Mouse (Mus musculus) hindbrain, embryonic 15.5 days (tissue): ENCODE measurements at regions not wholly inside any gene's neighbourhood (a gene's known extent, or its start where the extent isn't known, plus 50 kb on each side); places are given as distances from the start of the nearest gene placed in this dataset.

Experiments
- ATAC-seq: fragments of 200-750 bp; cut with Nextera tagmentation; 2 replicates; pipeline ENCODE4 v1.8.0; 2017; ENCODE audit warnings: low read depth, moderate number of reproducible peaks, moderate TSS enrichment; ENCODE audit not compliant: low FRiP score
- H3K27ac ChIP-seq: fragments of 300-500 bp; sonication (generic); replicated peaks from 2 replicates; pipeline ENCODE4 v1.5.1; 2015; ENCODE audit warnings: mild to moderate bottlenecking, inconsistent platforms
- H3K27me3 ChIP-seq: fragments of 300-500 bp; sonication (generic); 2 replicates; pipeline ENCODE4 v1.6.1; 2015; ENCODE audit warnings: control low read depth, inconsistent platforms
- H3K36me3 ChIP-seq: fragments of 300-500 bp; sonication (generic); 2 replicates; pipeline ENCODE4 v1.6.1; 2015; ENCODE audit warnings: control low read depth, inconsistent platforms
- H3K4me1 ChIP-seq: fragments of 300-500 bp; sonication (generic); replicated peaks from 2 replicates; pipeline ENCODE4 v1.6.1; 2015; ENCODE audit warnings: control low read depth, inconsistent platforms
- H3K4me2 ChIP-seq: fragments of 300-500 bp; sonication (generic); 2 replicates; pipeline ENCODE4 v1.6.1; 2015; ENCODE audit warnings: moderate library complexity, mild to moderate bottlenecking, inconsistent platforms
- H3K4me3 ChIP-seq: fragments of 300-500 bp; sonication (generic); 2 replicates; pipeline ENCODE4 v1.5.1; 2015; ENCODE audit warnings: mild to moderate bottlenecking, inconsistent platforms
- H3K9ac ChIP-seq: fragments of 300-500 bp; sonication (generic); 2 replicates; pipeline ENCODE4 v1.6.1; 2015; ENCODE audit warnings: inconsistent platforms
- H3K9me3 ChIP-seq: fragments of 300-500 bp; sonication (generic); 2 replicates; pipeline ENCODE4 v1.6.1; 2016; ENCODE audit warnings: control low read depth, inconsistent platforms
- WGBS: fragments of 180-500 bp; shearing (Covaris S2); methylation state at CpG from one replicate; pipeline ENCODE4 v1.1.7; 2015; 5-methylcytosine and 5-hydroxymethylcytosine counted together

- ATAC-seq, result no peak
- H3K4me2 ChIP-seq, result no peak overlapping the region
- 22% methylated on average over 9 of the region's 9 CpGs for WGBS
- no peak overlapping the region for H3K27ac ChIP-seq
- no peak overlapping the region for H3K9ac ChIP-seq
- H3K4me3 ChIP-seq, result no peak overlapping the region
- no peaks in the 10 kb centered on the region for H3K9me3 ChIP-seq
- H3K36me3 ChIP-seq, result no peaks in the 10 kb centered on the region
- no peaks in the 10 kb centered on the region for H3K4me1 ChIP-seq
- no peaks in the 10 kb centered on the region for H3K27me3 ChIP-seq
These were observed 381.0 kb upstream of the Klf12 start for GRCm38 (mm10) chr14:100665361-100665955.

GRCm38 (mm10) chr14:100664180-100664579 lies 379.7 kb upstream of the Klf12 start:
- H3K27ac ChIP-seq, result no peak overlapping the region
- no peak overlapping the region for H3K9ac ChIP-seq
- no peaks in the 10 kb centered on the region for H3K4me1 ChIP-seq
- H3K9me3 ChIP-seq, result no peaks in the 10 kb centered on the region
- 77% methylated on average over 3 of the region's 3 CpGs for WGBS
- H3K4me3 ChIP-seq, result no peak overlapping the region
- H3K27me3 ChIP-seq, result no peaks in the 10 kb centered on the region
- ATAC-seq, result no peak
- H3K4me2 ChIP-seq, result no peak overlapping the region
- H3K36me3 ChIP-seq, result no peaks in the 10 kb centered on the region

DNA sequence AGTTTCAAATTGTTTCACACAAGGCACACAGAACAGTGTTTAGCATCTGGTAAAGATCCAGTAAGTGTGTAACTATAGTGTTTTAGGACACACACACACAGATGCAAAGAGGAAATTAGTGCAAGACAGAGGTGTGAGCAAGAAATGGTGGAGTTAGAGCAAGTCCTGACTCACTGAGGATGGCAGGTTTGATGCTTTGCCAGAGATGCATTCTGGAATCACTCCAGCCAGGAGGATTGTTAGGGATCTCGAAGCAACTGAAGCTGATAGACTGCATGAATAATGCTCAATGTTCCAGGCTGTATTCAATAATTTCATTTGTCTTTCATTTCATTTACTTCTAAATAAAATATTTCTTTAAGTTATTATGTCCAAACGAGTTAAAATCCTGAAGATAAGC lies 357.6 kb upstream of the Klf12 start:
- 65% methylated on average over 2 of the region's 2 CpGs for WGBS
- H3K27me3 ChIP-seq, result no peaks in the 10 kb centered on the region
- ATAC-seq, result no peak

GRCm38 (mm10) chr14:100634521-100634920 lies 350.0 kb upstream of the Klf12 start:
- no peaks in the 10 kb centered on the region for H3K9me3 ChIP-seq
- ATAC-seq, result no peak
- WGBS, result 68% methylated on average over 6 of the region's 6 CpGs
- H3K27ac ChIP-seq, result no peak overlapping the region
- no peak overlapping the region for H3K4me2 ChIP-seq
- no peaks in the 10 kb centered on the region for H3K36me3 ChIP-seq
- no peaks in the 10 kb centered on the region for H3K27me3 ChIP-seq
- no peak overlapping the region for H3K4me3 ChIP-seq
- H3K4me1 ChIP-seq, result no peaks in the 10 kb centered on the region
- no peak overlapping the region for H3K9ac ChIP-seq

More for the DNA sequence above, 357.6 kb upstream of the Klf12 start:
- no peak overlapping the region for H3K4me3 ChIP-seq
- no peaks in the 10 kb centered on the region for H3K36me3 ChIP-seq
- H3K9ac ChIP-seq, result no peak overlapping the region
- no peak overlapping the region for H3K27ac ChIP-seq
- no peaks in the 10 kb centered on the region for H3K4me1 ChIP-seq
- no peak overlapping the region for H3K4me2 ChIP-seq
- no peaks in the 10 kb centered on the region for H3K9me3 ChIP-seq

DNA sequence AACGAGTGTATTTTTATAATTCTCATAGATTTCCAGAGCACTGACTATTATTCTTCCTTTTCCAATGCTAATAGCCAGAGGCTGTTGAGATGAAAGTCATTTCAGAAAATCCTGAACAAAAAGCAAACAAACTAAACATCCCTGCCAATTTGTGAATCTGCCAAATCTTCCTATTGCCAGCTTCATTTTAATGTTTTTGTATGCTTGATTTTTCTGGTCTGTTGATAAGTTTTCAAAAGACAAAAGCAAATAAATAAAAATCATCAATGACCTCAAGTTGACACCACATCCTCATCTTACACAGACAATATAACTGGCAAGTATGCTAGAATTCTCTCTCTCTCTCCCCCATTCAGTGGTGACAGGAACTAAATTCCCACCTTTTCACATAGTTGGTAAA lies 347.2 kb upstream of the Klf12 start:
- no peak overlapping the region for H3K27ac ChIP-seq
- no peak overlapping the region for H3K4me3 ChIP-seq
- no peaks in the 10 kb centered on the region for H3K36me3 ChIP-seq
- ATAC-seq, result no peak
- WGBS, result 57% methylated on average over 1 of the region's 1 CpGs
- no peak overlapping the region for H3K4me2 ChIP-seq
- H3K4me1 ChIP-seq, result no peaks in the 10 kb centered on the region
- H3K9me3 ChIP-seq, result no peaks in the 10 kb centered on the region
- no peaks in the 10 kb centered on the region for H3K27me3 ChIP-seq
- H3K9ac ChIP-seq, result no peak overlapping the region

GRCm38 (mm10) chr14:100630197-100630596 lies 345.7 kb upstream of the Klf12 start:
- H3K4me3 ChIP-seq, result no peak overlapping the region
- no peak for ATAC-seq
- WGBS, result 74% methylated on average over 6 of the region's 6 CpGs
- no peaks in the 10 kb centered on the region for H3K9me3 ChIP-seq
- H3K27me3 ChIP-seq, result no peaks in the 10 kb centered on the region
- no peak overlapping the region for H3K27ac ChIP-seq
- H3K9ac ChIP-seq, result no peak overlapping the region
- no peak overlapping the region for H3K4me2 ChIP-seq
- H3K36me3 ChIP-seq, result no peaks in the 10 kb centered on the region
- H3K4me1 ChIP-seq, result no peaks in the 10 kb centered on the region

DNA sequence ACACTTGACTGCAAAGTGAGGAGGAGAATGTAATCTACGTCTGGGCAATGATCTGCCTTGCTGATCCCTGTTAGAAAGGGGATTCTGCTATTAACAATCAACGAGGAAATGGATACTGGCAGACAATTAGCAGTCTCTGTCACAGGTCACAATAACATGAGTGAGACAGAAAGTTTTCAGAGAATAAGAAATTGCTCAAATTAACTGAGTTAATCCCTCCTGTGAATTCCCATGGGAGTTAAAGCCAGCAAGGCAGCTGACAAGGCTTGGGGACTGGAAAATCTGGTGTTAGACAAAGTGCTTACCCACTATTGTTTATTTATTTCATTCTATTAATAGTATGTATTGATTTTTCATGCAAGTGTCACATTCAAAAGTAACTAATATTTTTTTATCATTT lies 343.0 kb upstream of the Klf12 start:
- H3K4me3 ChIP-seq, result no peak overlapping the region
- ATAC-seq, result no peak
- WGBS, result 36% methylated on average over 2 of the region's 2 CpGs

DNA sequence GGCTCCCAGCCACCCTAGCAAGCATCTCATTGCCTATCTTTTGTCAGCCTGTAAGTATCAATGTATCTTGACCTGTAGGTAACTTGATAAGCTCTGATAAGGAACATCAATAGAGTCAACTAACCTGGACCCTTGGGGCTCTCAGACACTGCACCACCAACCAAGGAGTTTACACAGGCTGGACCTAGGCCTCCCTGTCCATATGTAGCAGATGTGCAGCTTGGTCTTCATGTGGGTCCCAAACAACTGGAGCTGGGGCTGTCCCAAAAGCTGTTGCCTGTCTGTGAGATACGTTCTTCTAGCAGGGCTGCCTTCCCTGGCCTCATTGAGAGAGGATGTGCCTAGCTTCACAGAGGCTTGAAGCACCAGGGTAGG lies 335.2 kb upstream of the Klf12 start:
- Histone ChIP-seq H3K27me3 (no peaks in the 10 kb centered on the region), H3K27ac (0 out of 2 replicates have a peak overlapping the region, but pooled peaks have one; percentile 30), H3K4me3 (no peak overlapping the region), H3K4me1 (peaks cover 8% of the 10 kb centered on the region; the same call in 1 of the 2 replicates), H3K9ac (no peak overlapping the region), H3K4me2 (no peak overlapping the region), H3K9me3 (no peaks in the 10 kb centered on the region), H3K36me3 (no peaks in the 10 kb centered on the region)
- peak; percentile 38 for ATAC-seq
- WGBS, result 67% methylated on average over 1 of the region's 1 CpGs

More for the DNA sequence above, 343.0 kb upstream of the Klf12 start:
- Histone ChIP-seq H3K27ac (no peak overlapping the region), H3K4me2 (no peak overlapping the region), H3K27me3 (no peaks in the 10 kb centered on the region), H3K9ac (no peak overlapping the region), H3K36me3 (no peaks in the 10 kb centered on the region), H3K9me3 (no peaks in the 10 kb centered on the region), H3K4me1 (no peaks in the 10 kb centered on the region)

- peaks cover 8% of the 10 kb centered on the region; the same call in 1 of the 2 replicates for H3K4me1 ChIP-seq
- no peaks in the 10 kb centered on the region for H3K36me3 ChIP-seq
- WGBS, result 48% methylated on average over 12 of the region's 12 CpGs
- H3K4me2 ChIP-seq, result no peak overlapping the region
- no peaks in the 10 kb centered on the region for H3K9me3 ChIP-seq
- H3K4me3 ChIP-seq, result no peak overlapping the region
- H3K27me3 ChIP-seq, result no peaks in the 10 kb centered on the region
- ATAC-seq, result peak; percentile 23; the same call in 1 of the 2 replicates
- no peak overlapping the region for H3K9ac ChIP-seq
- peak overlapping the region; percentile 30; the same call in 1 of the 2 replicates for H3K27ac ChIP-seq
These were observed 334.5 kb upstream of the Klf12 start for GRCm38 (mm10) chr14:100618793-100619655.

- no peak for ATAC-seq
- H3K27ac ChIP-seq, result no peak overlapping the region
- H3K27me3 ChIP-seq, result no peaks in the 10 kb centered on the region
- no peaks in the 10 kb centered on the region for H3K36me3 ChIP-seq
- H3K4me2 ChIP-seq, result no peak overlapping the region
- WGBS, result 92% methylated on average over 1 of the region's 1 CpGs
- no peaks in the 10 kb centered on the region for H3K9me3 ChIP-seq
- H3K9ac ChIP-seq, result no peak overlapping the region
- H3K4me1 ChIP-seq, result no peaks in the 10 kb centered on the region
- H3K4me3 ChIP-seq, result no peak overlapping the region
These were observed 325.7 kb upstream of the Klf12 start for GRCm38 (mm10) chr14:100610017-100610760.

- 80% methylated on average over 4 of the region's 4 CpGs for WGBS
- Histone ChIP-seq H3K9ac (no peak overlapping the region), H3K27ac (no peak overlapping the region), H3K36me3 (no peaks in the 10 kb centered on the region), H3K4me3 (no peak overlapping the region), H3K9me3 (no peaks in the 10 kb centered on the region), H3K27me3 (no peaks in the 10 kb centered on the region), H3K4me2 (no peak overlapping the region), H3K4me1 (no peaks in the 10 kb centered on the region)
- no peak for ATAC-seq
These were observed 322.6 kb upstream of the Klf12 start for GRCm38 (mm10) chr14:100607109-100607508.

DNA sequence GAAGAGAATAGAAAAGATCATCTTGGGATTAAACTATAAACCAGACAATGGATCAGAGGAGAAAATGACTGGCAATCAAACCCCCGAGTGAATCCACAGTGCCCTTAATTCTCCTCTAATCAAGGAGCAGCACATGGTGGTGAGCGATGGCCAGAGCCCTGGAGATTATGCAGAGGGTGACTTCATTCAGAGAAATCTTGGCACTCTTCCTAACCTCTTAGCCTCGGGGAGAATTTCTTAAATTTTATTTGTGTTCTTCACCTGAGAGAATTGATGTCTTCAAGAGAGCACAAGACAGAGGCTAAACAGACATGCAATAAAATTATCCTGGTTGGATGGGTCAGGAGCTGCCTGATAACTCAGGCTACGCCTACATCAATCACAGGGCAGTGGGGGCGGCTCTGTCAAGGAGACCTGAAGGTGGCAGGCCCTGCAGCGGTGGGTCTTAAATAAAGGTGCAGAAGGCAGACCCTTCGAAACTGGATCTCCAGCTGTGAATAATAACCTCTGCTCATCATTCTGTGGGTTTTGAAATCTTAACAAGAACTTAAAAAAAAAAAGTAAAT lies 316.5 kb upstream of the Klf12 start:
- 41% methylated on average over 7 of the region's 7 CpGs for WGBS
- ATAC-seq, result peak; percentile 38; the same call in 1 of the 2 replicates
- no peak overlapping the region for H3K27ac ChIP-seq

More for the DNA sequence above, 316.5 kb upstream of the Klf12 start:
- Histone ChIP-seq H3K4me2 (no peak overlapping the region), H3K36me3 (no peaks in the 10 kb centered on the region), H3K27me3 (no peaks in the 10 kb centered on the region), H3K4me1 (0 out of 2 replicates have a peak, but pooled peaks cover 4% of the 10 kb centered on the region), H3K9me3 (no peaks in the 10 kb centered on the region), H3K4me3 (no peak overlapping the region), H3K9ac (no peak overlapping the region)
